Mouse (Mus musculus) neural tube, embryonic 12.5 days (tissue): Measurements from ENCODE around the gene Metap2. TPM values are rescaled to one million over a fixed set of nuclear protein-coding genes. Genes with fewer than 3 reads are reported as not detected.

ENCODE experiments used
- polyA plus RNA-seq: library from polyadenylated mRNA; unstranded; fragments of >200 nt; fragmentation: Nextera tagmentation; extraction: Ambion mirVana; gene quantifications from 2 replicates; pipeline ENCODE4 v1.2.1, GENCODE M21; 2016

Gene Metap2
- polyA plus RNA-seq, 1 experiment from 2014 or later: 201 TPM

Other genes with a start within 250 kb of the Metap2 start
- gene Usp44, start 65.5 kb downstream of the Metap2 start, polyA plus RNA-seq: 3.4 and 3.9 TPM in 2 replicates
- 47.9 and 56.2 TPM in 2 replicates for gene Vezt, start 138.7 kb upstream of the Metap2 start, polyA plus RNA-seq
- 4.0 and 4.1 TPM in 2 replicates for gene Fgd6, start 138.9 kb upstream of the Metap2 start, polyA plus RNA-seq